Comparison of ENCODE assay signal across 8 mouse cellular contexts in the genomic region with DNA sequence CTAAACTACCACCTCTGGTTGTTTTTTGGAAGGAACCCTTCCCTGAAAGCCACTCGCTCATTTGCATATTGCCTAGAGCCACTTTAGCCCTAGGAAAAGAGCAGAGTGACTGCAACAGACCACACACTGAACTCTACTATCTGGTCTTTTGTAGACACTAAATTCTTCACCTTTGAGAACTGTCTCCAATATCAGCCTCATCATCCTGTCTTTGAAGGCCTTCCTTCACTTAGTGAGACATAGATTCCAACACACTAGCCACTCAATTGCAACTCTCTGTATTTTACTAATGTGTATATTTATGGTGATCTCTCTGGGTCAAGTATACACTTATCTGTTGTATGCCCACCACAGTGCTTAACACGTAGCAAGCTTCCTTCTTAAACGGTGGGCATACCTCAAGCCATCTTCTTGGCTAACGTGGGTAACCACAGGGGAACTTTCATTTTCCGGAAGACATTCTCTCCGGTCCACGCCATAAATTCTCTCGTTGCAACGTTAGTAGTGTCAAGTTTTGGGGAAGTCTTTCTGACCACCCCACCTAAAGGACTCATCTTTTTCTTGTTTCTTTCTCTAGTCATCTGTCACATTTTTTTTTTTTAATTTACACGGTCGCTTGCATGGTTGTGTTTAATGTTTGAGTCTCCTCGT. TPM values are rescaled to one million over a fixed set of nuclear protein-coding genes. Genes with fewer than 3 reads are reported as not detected.
DNase-seq lines count a peak whose midpoint lies in the region; ATAC-seq and TF ChIP-seq lines count a peak whose summit lies in the region.

No protein-coding gene starts in this region.

- WGBS in lung, adult 2 months = 32% methylated on average over 12 of the region's 12 CpGs
- 38% methylated on average over 12 of the region's 12 CpGs for WGBS in intestine, embryonic 15.5 days
- WGBS in neural tube, embryonic 13.5 days = 34% methylated on average over 12 of the region's 12 CpGs

- H3K27me3 ChIP-seq in intestine, embryonic 15.5 days (replicated peaks) = no peaks in the 10 kb centered on the region
- H3K27me3 ChIP-seq in neural tube, embryonic 13.5 days = no peaks in the 10 kb centered on the region

- peak overlapping the region; percentile 92 for H3K4me3 ChIP-seq in lung, adult 2 months (replicated peaks; ENCODE audit: extremely low read depth, low read depth, low read length)
- peak overlapping the region; percentile 86 for H3K4me3 ChIP-seq in intestine, embryonic 15.5 days (replicated peaks)
- peak overlapping the region; percentile 65 for H3K4me3 ChIP-seq in neural tube, embryonic 13.5 days

- H3K27ac ChIP-seq in intestine, embryonic 15.5 days = no peak overlapping the region
- H3K27ac ChIP-seq in neural tube, embryonic 13.5 days (replicated peaks) = no peak overlapping the region

- H3K9me3 ChIP-seq in intestine, embryonic 15.5 days = no peaks in the 10 kb centered on the region
- no peaks in the 10 kb centered on the region for H3K9me3 ChIP-seq in neural tube, embryonic 13.5 days

- ATAC-seq in intestine, embryonic 15.5 days = no peak
- no peak for ATAC-seq in neural tube, embryonic 13.5 days (ENCODE audit: low read depth)

- TF ChIP-seq POLR2A in lung, adult 2 months (IDR thresholded peaks at IDR 0.05; ENCODE audit: borderline replicate concordance, extremely low read depth, low read depth, low read length) = no peak

- H3K9ac ChIP-seq in intestine, embryonic 15.5 days = peak overlapping the region; percentile 82
- H3K9ac ChIP-seq in neural tube, embryonic 13.5 days = peak overlapping the region; percentile 89

- no peaks in the 10 kb centered on the region for H3K4me1 ChIP-seq in lung, adult 2 months (ENCODE audit: control insufficient read depth, insufficient read depth, low read length)
- 0 out of 2 replicates have a peak, but pooled peaks cover 5% of the 10 kb centered on the region for H3K4me1 ChIP-seq in intestine, embryonic 15.5 days (replicated peaks)
- H3K4me1 ChIP-seq in neural tube, embryonic 13.5 days (replicated peaks) = peaks cover 15% of the 10 kb centered on the region

- no peak for TF ChIP-seq CTCF in lung, adult 2 months (IDR thresholded peaks at IDR 0.05; ENCODE audit: insufficient read depth, low read length)

- H3K4me2 ChIP-seq in intestine, embryonic 15.5 days (replicated peaks) = peak overlapping the region; percentile 58
- peak overlapping the region; percentile 73 for H3K4me2 ChIP-seq in neural tube, embryonic 13.5 days

- no peak for DNase-seq in lung, adult 2 months
- no peak for DNase-seq in lung, adult 18-20 months
- DNase-seq in embryo, embryonic 9.5 days (ENCODE audit: extremely low spot score) = peak; percentile 5
- DNase-seq in ovary, postnatal 36 days (ENCODE audit: low spot score) = no peak
- no peak for DNase-seq in gastrocnemius, adult 18-20 months (ENCODE audit: low spot score)
- no peak for DNase-seq in thymus, postnatal 36 days

- peaks cover 17% of the 10 kb centered on the region for H3K36me3 ChIP-seq in intestine, embryonic 15.5 days
- peaks cover 28% of the 10 kb centered on the region for H3K36me3 ChIP-seq in neural tube, embryonic 13.5 days

RNA-seq across cellular contexts. Expression of a gene that starts 0.9 kb away (rescaled TPM):
- 10.2 and 11.0 TPM in 2 replicates for polyA plus RNA-seq in lung, adult 2 months (2012; rRNA removed)
- 15.1 and 15.7 TPM in 2 replicates for polyA plus RNA-seq in intestine, embryonic 15.5 days (2015; fragmentation: Nextera tagmentation; extraction: Ambion mirVana)
- polyA plus RNA-seq in neural tube, embryonic 13.5 days (2015; fragmentation: Nextera tagmentation; extraction: Ambion mirVana) = 17.1 and 17.2 TPM in 2 replicates
- total RNA-seq in gastrocnemius, adult 18-20 months (2021) = 10 to 100 TPM; 21.9 to 22.3 TPM

RNA-seq across cellular contexts. Expression of a gene that starts 49.5 kb away (rescaled TPM):
- 17.1 and 17.7 TPM in 2 replicates for polyA plus RNA-seq in lung, adult 2 months (2012; rRNA removed)
- 35.6 and 40.6 TPM in 2 replicates for polyA plus RNA-seq in intestine, embryonic 15.5 days (2015; fragmentation: Nextera tagmentation; extraction: Ambion mirVana)
- 43.8 and 47.9 TPM in 2 replicates for polyA plus RNA-seq in neural tube, embryonic 13.5 days (2015; fragmentation: Nextera tagmentation; extraction: Ambion mirVana)
- 10 to 100 TPM; 51.1 to 52.9 TPM for total RNA-seq in gastrocnemius, adult 18-20 months (2021)
